Mouse (Mus musculus) limb, embryonic 10.5 days (tissue): ENCODE measurements around the gene Gm16253. TPM values are rescaled to one million over a fixed set of nuclear protein-coding genes. Genes with fewer than 3 reads are reported as not detected.
A peak's percentile ranks its signal among the peaks of the same experiment; 100 is the strongest.

Source experiments
- DNase-seq: peaks from one replicate; pipeline ENCODE4 v3.0.0-alpha.2; 2017; ENCODE audit warnings: low spot score
- H3K27ac ChIP-seq: fragments of 300-500 bp; sonication (generic); 2 replicates; pipeline ENCODE4 v1.5.1; 2016; ENCODE audit warnings: mild to moderate bottlenecking
- H3K27me3 ChIP-seq: fragments of 300-500 bp; sonication (generic); 2 replicates; pipeline ENCODE4 v1.6.1; 2016; ENCODE audit warnings: low read depth, mild to moderate bottlenecking; ENCODE audit not compliant: poor library complexity, severe bottlenecking
- H3K36me3 ChIP-seq: fragments of 300-500 bp; sonication (generic); 2 replicates; pipeline ENCODE4 v1.6.1; 2016; ENCODE audit warnings: mild to moderate bottlenecking, moderate library complexity
- H3K4me1 ChIP-seq: fragments of 300-500 bp; sonication (generic); 2 replicates; pipeline ENCODE4 v1.6.1; 2016
- H3K4me3 ChIP-seq: fragments of 300-500 bp; sonication (generic); 2 replicates; pipeline ENCODE4 v1.5.1; 2016; ENCODE audit warnings: mild to moderate bottlenecking, moderate library complexity
- H3K9me3 ChIP-seq: fragments of 300-500 bp; sonication (generic); replicated peaks from 2 replicates; pipeline ENCODE4 v1.6.1; 2016; ENCODE audit warnings: mild to moderate bottlenecking
- WGBS: fragments of 180-500 bp; shearing (Covaris S2); methylation state at CpG from one replicate; pipeline ENCODE4 v1.1.7; 2016; 5-methylcytosine and 5-hydroxymethylcytosine counted together
- polyA plus RNA-seq: library from polyadenylated mRNA; unstranded; fragments of >200 nt; fragmentation: Nextera tagmentation; extraction: Ambion mirVana; gene quantifications from 2 replicates; pipeline ENCODE4 v1.2.1, GENCODE M21; 2016

Gene Gm16253
- polyA plus RNA-seq, 1 experiment from 2014 or later, result 2.0 TPM

GRCm38 (mm10) chr3:96569966-96570605 lies 6.7 kb upstream of the Gm16253 start:
- no peaks in the 10 kb centered on the region for H3K36me3 ChIP-seq
- H3K9me3 ChIP-seq, result no peaks in the 10 kb centered on the region
- no peak overlapping the region for H3K4me3 ChIP-seq
- no peak overlapping the region for H3K27ac ChIP-seq
- 86% methylated on average over 11 of the region's 11 CpGs for WGBS
- peaks cover 19% of the 10 kb centered on the region for H3K4me1 ChIP-seq
- DNase-seq, result no peak
- no peaks in the 10 kb centered on the region for H3K27me3 ChIP-seq

- Histone ChIP-seq H3K4me3 (no peak overlapping the region), H3K9me3 (no peaks in the 10 kb centered on the region), H3K27ac (peak overlapping the region; percentile 7; the same call in 1 of the 2 replicates), H3K27me3 (no peaks in the 10 kb centered on the region), H3K4me1 (peaks cover 23% of the 10 kb centered on the region), H3K36me3 (no peaks in the 10 kb centered on the region)
- DNase-seq, result no peak
- 78% methylated on average over 7 of the region's 7 CpGs for WGBS
Observed at GRCm38 (mm10) chr3:96570643-96571042, 6.1 kb upstream of the Gm16253 start.

GRCm38 (mm10) chr3:96571336-96571735 lies 5.4 kb upstream of the Gm16253 start:
- Histone ChIP-seq H3K9me3 (no peaks in the 10 kb centered on the region), H3K36me3 (no peaks in the 10 kb centered on the region), H3K27ac (no peak overlapping the region), H3K27me3 (no peaks in the 10 kb centered on the region), H3K4me1 (peaks cover 30% of the 10 kb centered on the region), H3K4me3 (no peak overlapping the region)
- DNase-seq, result no peak
- WGBS, result 78% methylated on average over 2 of the region's 2 CpGs

- Histone ChIP-seq H3K27ac (peak overlapping the region; percentile 30; the same call in 1 of the 2 replicates), H3K4me1 (peaks cover 33% of the 10 kb centered on the region), H3K27me3 (no peaks in the 10 kb centered on the region), H3K9me3 (no peaks in the 10 kb centered on the region), H3K4me3 (no peak overlapping the region), H3K36me3 (no peaks in the 10 kb centered on the region)
- no peak for DNase-seq
- 82% methylated on average over 16 of the region's 16 CpGs for WGBS
Observed at GRCm38 (mm10) chr3:96571896-96572698, 4.7 kb upstream of the Gm16253 start.

GRCm38 (mm10) chr3:96573611-96574511 lies 2.9 kb upstream of the Gm16253 start:
- no peak for DNase-seq
- 73% methylated on average over 19 of the region's 19 CpGs for WGBS
- no peaks in the 10 kb centered on the region for H3K27me3 ChIP-seq
- no peaks in the 10 kb centered on the region for H3K9me3 ChIP-seq
- no peak overlapping the region for H3K27ac ChIP-seq
- no peaks in the 10 kb centered on the region for H3K36me3 ChIP-seq
- H3K4me1 ChIP-seq, result peaks cover 42% of the 10 kb centered on the region
- no peak overlapping the region for H3K4me3 ChIP-seq

- peak overlapping the region; percentile 79 for H3K27ac ChIP-seq
- no peaks in the 10 kb centered on the region for H3K9me3 ChIP-seq
- WGBS, result 86% methylated on average over 8 of the region's 8 CpGs
- peaks cover 51% of the 10 kb centered on the region for H3K4me1 ChIP-seq
- no peaks in the 10 kb centered on the region for H3K36me3 ChIP-seq
- DNase-seq, result no peak
- H3K4me3 ChIP-seq, result no peak overlapping the region
- no peaks in the 10 kb centered on the region for H3K27me3 ChIP-seq
Observed at GRCm38 (mm10) chr3:96575272-96575984, 1.4 kb upstream of the Gm16253 start.

- H3K9me3 ChIP-seq, result no peaks in the 10 kb centered on the region
- peaks cover 2% of the 10 kb centered on the region; the same call in 1 of the 2 replicates for H3K27me3 ChIP-seq
- peak overlapping the region; percentile 38 for H3K4me3 ChIP-seq
- 53% methylated on average over 14 of the region's 14 CpGs for WGBS
- no peaks in the 10 kb centered on the region for H3K36me3 ChIP-seq
- peaks cover 52% of the 10 kb centered on the region for H3K4me1 ChIP-seq
- H3K27ac ChIP-seq, result peak overlapping the region; percentile 79
- DNase-seq, result peak; percentile 51
Observed at GRCm38 (mm10) chr3:96576005-96576658, 652 bp upstream of the Gm16253 start.

GRCm38 (mm10) chr3:96577566-96577965 lies 782 bp downstream of the Gm16253 start:
- Histone ChIP-seq H3K27me3 (peaks cover 11% of the 10 kb centered on the region), H3K9me3 (no peaks in the 10 kb centered on the region), H3K36me3 (no peaks in the 10 kb centered on the region), H3K4me3 (no peak overlapping the region), H3K4me1 (peaks cover 52% of the 10 kb centered on the region), H3K27ac (peak overlapping the region; percentile 79)
- 80% methylated on average over 4 of the region's 4 CpGs for WGBS
- no peak for DNase-seq

GRCm38 (mm10) chr3:96578561-96579238 lies 1.9 kb downstream of the Gm16253 start:
- no peaks in the 10 kb centered on the region for H3K36me3 ChIP-seq
- H3K4me3 ChIP-seq, result no peak overlapping the region
- peaks cover 11% of the 10 kb centered on the region for H3K27me3 ChIP-seq
- WGBS, result 85% methylated on average over 12 of the region's 12 CpGs
- peaks cover 50% of the 10 kb centered on the region for H3K4me1 ChIP-seq
- H3K9me3 ChIP-seq, result no peaks in the 10 kb centered on the region
- H3K27ac ChIP-seq, result peak overlapping the region; percentile 42; the same call in 1 of the 2 replicates
- DNase-seq, result no peak

- Histone ChIP-seq H3K27ac (peak overlapping the region; percentile 42; the same call in 1 of the 2 replicates), H3K36me3 (no peaks in the 10 kb centered on the region), H3K4me1 (peaks cover 44% of the 10 kb centered on the region), H3K9me3 (no peaks in the 10 kb centered on the region), H3K4me3 (no peak overlapping the region), H3K27me3 (peaks cover 11% of the 10 kb centered on the region)
- no peak for DNase-seq
- 81% methylated on average over 4 of the region's 4 CpGs for WGBS
Observed at GRCm38 (mm10) chr3:96579239-96579750, 2.5 kb downstream of the Gm16253 start.

GRCm38 (mm10) chr3:96579885-96580454 lies 3.2 kb downstream of the Gm16253 start:
- Histone ChIP-seq H3K4me3 (peak overlapping the region; percentile 42), H3K27me3 (peaks cover 11% of the 10 kb centered on the region), H3K27ac (0 out of 2 replicates have a peak overlapping the region, but pooled peaks have one; percentile 25), H3K36me3 (no peaks in the 10 kb centered on the region), H3K9me3 (no peaks in the 10 kb centered on the region), H3K4me1 (peaks cover 44% of the 10 kb centered on the region)
- peak; percentile 94 for DNase-seq
- 11% methylated on average over 16 of the region's 16 CpGs for WGBS
